Mouse (Mus musculus) myocyte (in vitro differentiated cells): ENCODE data around the gene Shf.

ENCODE experiments used
- CEBPB ChIP-seq: IDR thresholded peaks from 2 replicates; pipeline ENCODE4 v1.6.1; 2011; ENCODE audit warnings: mild to moderate bottlenecking, moderate library complexity; ENCODE audit not compliant: poor library complexity, insufficient read depth, severe bottlenecking
- MYOD1 ChIP-seq, 3 experiments: IDR thresholded peaks; one replicate each; pipeline ENCODE4 v1.6.1; 2011; ENCODE audit warnings: control low read depth in 2 of 3, low read depth in 2 of 3, mild to moderate bottlenecking in 2 of 3, moderate library complexity in 1 of 3; ENCODE audit not compliant: insufficient read length in 2 of 3, control insufficient read depth in 1 of 3

DNA sequence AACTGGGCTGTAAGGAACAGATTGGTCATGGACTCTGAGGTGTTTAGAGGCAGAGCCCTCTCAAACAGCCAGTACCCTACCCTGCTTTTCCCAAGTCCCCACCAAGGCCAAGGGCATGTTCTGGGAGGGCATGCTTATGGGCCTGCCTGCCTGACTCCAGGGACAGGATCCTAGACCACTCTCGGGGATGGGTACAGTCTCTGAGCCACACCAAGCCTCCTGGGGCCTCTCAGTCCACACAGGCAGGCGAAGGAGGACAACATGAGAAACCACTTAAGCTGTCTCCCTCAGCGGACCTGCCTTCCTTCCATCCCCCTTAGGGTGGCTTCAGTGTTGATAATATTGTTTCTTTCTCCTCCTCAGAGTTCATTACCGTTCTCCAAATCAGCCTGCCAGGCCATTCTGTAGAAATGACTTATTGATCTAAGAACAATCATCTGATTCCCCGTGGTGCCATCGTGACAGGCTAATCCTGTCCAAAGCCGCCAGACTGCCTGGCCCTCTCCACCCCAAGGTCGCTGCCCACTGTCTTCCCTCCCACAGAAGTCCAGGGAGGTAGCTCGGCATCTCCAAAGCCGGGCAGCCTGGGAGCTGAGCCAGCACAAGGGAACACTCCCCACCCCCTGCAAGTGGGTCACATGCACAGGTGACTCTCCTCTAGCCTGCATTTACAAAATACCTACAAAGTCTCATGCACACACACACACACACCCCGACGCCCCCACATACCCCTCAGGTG, 14.6 kb downstream of the Shf start:
- TF ChIP-seq CEBPB, result no peak
- TF ChIP-seq MYOD1 (IDR thresholded peaks at IDR 0.05; ENCODE audit: control insufficient read depth in 1 of 3, insufficient read length in 2 of 3, low read depth in 2 of 3), result no peak
